Mouse (Mus musculus) right cerebral cortex, postnatal 36 days (tissue): ENCODE data around the gene Zfp780b.
A peak's percentile ranks its signal among the peaks of the same experiment; 100 is the strongest.
"Not testable (repeated sequence)": the region's sequence is repeated elsewhere in the genome, so short reads cannot be mapped to it uniquely, and the experiment has no call there.

Source experiments
- DNase-seq, 2 experiments: peaks; one replicate each; pipeline ENCODE4 v3.0.0; 2022; ENCODE audit warnings: low spot score in 2 of 2, mixed read lengths in 1 of 2

The Zfp780b gene

GRCm38 (mm10) chr7:27978683-27979528, at the start of gene Zfp780b:
Zfp780b (minus strand) TSS chr7:27979171.
- DNase-seq = peak; percentile 66

GRCm38 (mm10) chr7:28014445-28014810, 35.5 kb upstream of the Zfp780b start:
- no peak for DNase-seq

GRCm38 (mm10) chr7:28013549-28014444, 34.8 kb upstream of the Zfp780b start, which contains the start of gene Zfp850:
Zfp850 (minus strand) TSS chr7:28014115.
- DNase-seq = peak; percentile 67 to 69

GRCm38 (mm10) chr7:28010271-28010670, 31.3 kb upstream of the Zfp780b start:
- peak; percentile 5 to 24 for DNase-seq

GRCm38 (mm10) chr7:27982197-27982596, 3.2 kb upstream of the Zfp780b start:
- no peak for DNase-seq

- DNase-seq = not testable (repeated sequence)
Observed at GRCm38 (mm10) chr7:27949451-27949850, 29.5 kb downstream of the Zfp780b start.

GRCm38 (mm10) chr7:27941869-27942268, 37.1 kb downstream of the Zfp780b start:
- DNase-seq = not testable (repeated sequence)

- DNase-seq = not testable (repeated sequence)
Observed at GRCm38 (mm10) chr7:27933800-27934158, 45.2 kb downstream of the Zfp780b start.

- no peak for DNase-seq
Observed at GRCm38 (mm10) chr7:27933050-27933799, 45.7 kb downstream of the Zfp780b start.

- DNase-seq = peak; percentile 21 to 52
Observed at GRCm38 (mm10) chr7:27928818-27929695, 49.9 kb downstream of the Zfp780b start, which contains the start of gene Zfp974. Zfp974 (minus strand) TSS chr7:27929460.

GRCm38 (mm10) chr7:27927041-27927440, 51.9 kb downstream of the Zfp780b start:
- not testable (repeated sequence) for DNase-seq

GRCm38 (mm10) chr7:27910952-27911351, 68.0 kb downstream of the Zfp780b start:
- DNase-seq = not testable (repeated sequence)
